Mouse (Mus musculus): ENCODE measurements around the gene Olfr1206.

The Olfr1206 gene

GRCm38 (mm10) chr2:88862931-88863330 lies at the start of gene Olfr1206:
Gene Olfr1206 (plus strand): TSS chr2:88863231.
- no peak for DNase-seq (ENCODE audit: low spot score)

GRCm38 (mm10) chr2:88814196-88814595 lies 48.8 kb upstream of the Olfr1206 start, which contains the start of gene Olfr1202:
Gene Olfr1202 (plus strand): TSS chr2:88814496.
- no peak for DNase-seq (ENCODE audit: low spot score)

GRCm38 (mm10) chr2:88829437-88829836 lies 33.6 kb upstream of the Olfr1206 start, which contains the start of gene Olfr1205:
Gene Olfr1205 (plus strand): TSS chr2:88829737.
- no peak for DNase-seq (ENCODE audit: low spot score)

GRCm38 (mm10) chr2:88838477-88838876 lies 24.6 kb upstream of the Olfr1206 start:
- no peak for DNase-seq (ENCODE audit: low spot score)

- no peak for DNase-seq (ENCODE audit: low spot score)
Observed at GRCm38 (mm10) chr2:88848992-88849391, 14.0 kb upstream of the Olfr1206 start, which contains the start of gene Olfr1204. Gene Olfr1204 (plus strand): TSS chr2:88849292.

- DNase-seq (ENCODE audit: low spot score), result no peak
Observed at GRCm38 (mm10) chr2:88902211-88902610, 39.2 kb downstream of the Olfr1206 start, which contains the start of gene Olfr1208. Gene Olfr1208 (minus strand): TSS chr2:88902311.

GRCm38 (mm10) chr2:88915057-88915456 lies 52.0 kb downstream of the Olfr1206 start, which contains the start of gene Olfr1209:
Gene Olfr1209 (minus strand): TSS chr2:88915157.
- DNase-seq (ENCODE audit: low spot score), result no peak

Data from testis, postnatal 10 days (tissue).